Mouse (Mus musculus) stomach, postnatal 0 days (tissue): Measurements from ENCODE around the gene Cdkl4.
"Not testable (repeated sequence)": the region's sequence is repeated elsewhere in the genome, so short reads cannot be mapped to it uniquely, and the experiment has no call there.

Experiments
- CTCF ChIP-seq: IDR thresholded peaks from 2 replicates; pipeline ENCODE4 v1.5.1; 2016; ENCODE audit warnings: antibody characterized with exemption, low read depth, mild to moderate bottlenecking, moderate library complexity
- EP300 ChIP-seq: optimal IDR thresholded peaks from 2 replicates; pipeline ENCODE3; 2016; ENCODE audit warnings: antibody characterized with exemption

- not testable (repeated sequence) for TF ChIP-seq CTCF, EP300
Measured at GRCm38 (mm10) chr17:80531351-80531750, 46.3 kb downstream of the Cdkl4 start.
